Mouse (Mus musculus) hindbrain, embryonic 11.5 days (tissue): ENCODE measurements around the gene Ccdc13. TPM values are rescaled to one million over a fixed set of nuclear protein-coding genes. Genes with fewer than 3 reads are reported as not detected.

Experiments
- ATAC-seq: fragments of 200-750 bp; cut with Nextera tagmentation; 2 replicates; pipeline ENCODE4 v1.8.0; 2017; ENCODE audit warnings: mild to moderate bottlenecking, moderate TSS enrichment, moderate library complexity; ENCODE audit not compliant: low FRiP score
- DNase-seq: peaks from one replicate; pipeline ENCODE4 v3.0.0-alpha.2; 2015; ENCODE audit warnings: low spot score
- H3K27ac ChIP-seq: fragments of 300-500 bp; sonication (generic); 2 replicates; pipeline ENCODE4 v1.5.1; 2014; ENCODE audit warnings: mild to moderate bottlenecking, low read depth, low read length
- H3K27me3 ChIP-seq: fragments of 300-500 bp; sonication (generic); 2 replicates; pipeline ENCODE4 v1.6.1; 2014; ENCODE audit warnings: mild to moderate bottlenecking, low read length, moderate library complexity, mixed read lengths; ENCODE audit not compliant: control insufficient read depth, insufficient read depth
- H3K36me3 ChIP-seq: fragments of 300-500 bp; sonication (generic); 2 replicates; pipeline ENCODE4 v1.6.1; 2014; ENCODE audit warnings: mild to moderate bottlenecking, low read length, moderate library complexity, mixed read lengths; ENCODE audit not compliant: control insufficient read depth, insufficient read depth
- H3K4me1 ChIP-seq: fragments of 300-500 bp; sonication (generic); replicated peaks from 2 replicates; pipeline ENCODE4 v1.6.1; 2014; ENCODE audit warnings: low read length, mixed read lengths; ENCODE audit not compliant: control insufficient read depth, insufficient read depth
- H3K4me2 ChIP-seq: fragments of 300-500 bp; sonication (generic); replicated peaks from 2 replicates; pipeline ENCODE4 v1.6.1; 2014; ENCODE audit warnings: mild to moderate bottlenecking, low read depth, low read length
- H3K4me3 ChIP-seq: fragments of 300-500 bp; sonication (generic); 2 replicates; pipeline ENCODE4 v1.5.1; 2014; ENCODE audit warnings: low read depth, low read length
- H3K9ac ChIP-seq: fragments of 300-500 bp; sonication (generic); 2 replicates; pipeline ENCODE4 v1.6.1; 2014; ENCODE audit warnings: low read depth, low read length
- H3K9me3 ChIP-seq: fragments of 300-500 bp; sonication (generic); 2 replicates; pipeline ENCODE4 v1.6.1; 2016; ENCODE audit warnings: low read length; ENCODE audit not compliant: control insufficient read depth
- WGBS: fragments of 180-500 bp; shearing (Covaris S2); extraction: QIAGEN DNeasy Blood & Tissue Kit; methylation state at CpG from one replicate; pipeline ENCODE4 v1.1.7; 2014; 5-methylcytosine and 5-hydroxymethylcytosine counted together
- polyA plus RNA-seq: library from polyadenylated mRNA; unstranded; fragments of >200 nt; fragmentation: Nextera tagmentation; extraction: Ambion mirVana; gene quantifications from 2 replicates; pipeline ENCODE4 v1.2.1, GENCODE M21; 2014

Gene Ccdc13
- polyA plus RNA-seq, 1 experiment from 2014 or later: 2.4 TPM

DNA sequence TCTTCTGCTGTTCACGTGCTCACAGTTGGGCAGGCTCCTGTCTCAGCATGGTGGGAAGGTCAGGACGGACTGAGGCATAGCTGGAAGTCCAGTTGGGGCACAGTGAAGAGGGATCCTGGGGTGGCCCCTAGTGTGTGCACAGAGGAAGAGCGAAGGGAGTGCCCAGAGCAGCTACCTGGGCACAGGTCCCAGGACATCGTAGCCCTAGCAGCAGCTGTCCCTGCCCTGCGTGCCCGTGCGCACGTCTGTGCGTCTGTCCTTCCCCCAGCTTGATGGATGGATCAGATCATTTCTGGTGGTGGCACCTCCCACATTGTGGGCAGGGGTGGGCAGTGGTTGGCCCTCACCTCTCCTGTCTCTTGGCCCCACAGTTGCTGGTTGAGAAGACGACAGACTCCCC is 77.0 kb downstream of the Ccdc13 start:
- H3K4me1 ChIP-seq: peaks cover 16% of the 10 kb centered on the region
- 86% methylated on average over 10 of the region's 10 CpGs for WGBS
- no peak overlapping the region for H3K9ac ChIP-seq
- H3K4me3 ChIP-seq: no peak overlapping the region
- no peaks in the 10 kb centered on the region for H3K9me3 ChIP-seq
- H3K36me3 ChIP-seq: peaks cover 5% of the 10 kb centered on the region
- DNase-seq (no peak), ATAC-seq (no peak)
- H3K27ac ChIP-seq: no peak overlapping the region
- no peaks in the 10 kb centered on the region for H3K27me3 ChIP-seq
- no peak overlapping the region for H3K4me2 ChIP-seq

DNA sequence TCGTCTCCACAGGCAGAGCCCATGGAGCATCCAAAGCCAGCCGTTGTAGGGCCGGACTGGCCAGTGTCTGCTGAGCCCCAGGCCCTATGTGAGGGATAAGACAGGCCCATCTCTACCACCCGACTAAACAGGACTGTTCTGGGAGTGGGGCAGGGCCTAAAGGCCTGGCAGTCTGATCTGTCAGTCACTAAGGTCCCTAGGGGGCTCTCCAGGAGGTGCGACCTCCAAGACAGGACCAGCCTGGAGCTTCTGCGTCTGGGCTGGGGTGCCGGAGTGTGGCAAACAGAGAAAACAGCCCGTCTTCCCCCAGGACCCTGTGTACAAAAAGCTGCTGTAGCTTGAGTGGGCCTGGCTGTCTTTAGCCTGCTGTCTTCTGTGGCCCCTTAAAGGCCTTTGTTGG is 77.5 kb downstream of the Ccdc13 start:
- DNase-seq: no peak
- no peak overlapping the region for H3K27ac ChIP-seq
- no peak for ATAC-seq
- peaks cover 16% of the 10 kb centered on the region for H3K4me1 ChIP-seq
- H3K4me2 ChIP-seq: no peak overlapping the region
- 65% methylated on average over 8 of the region's 8 CpGs for WGBS
- peaks cover 5% of the 10 kb centered on the region; the same call in 1 of the 2 replicates for H3K36me3 ChIP-seq
- no peak overlapping the region for H3K4me3 ChIP-seq
- H3K9me3 ChIP-seq: no peaks in the 10 kb centered on the region
- H3K27me3 ChIP-seq: no peaks in the 10 kb centered on the region
- H3K9ac ChIP-seq: no peak overlapping the region

DNA sequence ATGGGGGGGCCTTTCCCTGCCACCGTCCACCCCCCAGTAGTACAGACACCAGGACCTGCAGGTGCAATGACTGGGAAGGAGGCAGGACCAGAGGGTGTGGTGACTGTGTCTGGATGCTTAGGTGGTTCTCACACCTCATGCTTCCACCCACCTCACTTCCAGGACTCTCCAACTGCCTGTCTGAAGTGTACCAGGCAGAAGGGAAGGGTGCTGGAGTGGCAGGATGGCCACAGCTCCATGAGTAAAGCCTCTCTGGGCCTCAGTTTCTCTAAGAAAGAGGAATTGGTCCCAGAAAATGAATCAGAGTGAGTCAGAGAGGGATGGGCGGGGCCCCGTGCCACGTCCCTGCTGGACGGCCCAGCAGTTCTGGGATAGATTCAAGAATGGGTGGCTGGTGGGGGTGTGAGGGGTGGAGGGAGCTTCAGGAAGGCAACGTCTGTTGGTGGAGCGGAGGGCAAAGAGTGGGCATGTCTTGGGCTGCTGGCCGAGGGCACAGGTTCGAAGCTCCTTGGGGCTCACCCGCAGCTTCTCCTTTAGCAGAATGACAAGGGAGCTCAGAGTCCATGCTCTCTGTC is 78.1 kb downstream of the Ccdc13 start:
- Histone ChIP-seq H3K9me3 (no peaks in the 10 kb centered on the region), H3K4me2 (peak overlapping the region; percentile 94), H3K9ac (peak overlapping the region; percentile 81), H3K27ac (no peak overlapping the region), H3K4me1 (peaks cover 16% of the 10 kb centered on the region), H3K36me3 (peaks cover 5% of the 10 kb centered on the region; the same call in 1 of the 2 replicates), H3K4me3 (peak overlapping the region; percentile 78; the same call in 1 of the 2 replicates), H3K27me3 (no peaks in the 10 kb centered on the region)
- DNase-seq (no peak), ATAC-seq (no peak)
- WGBS: 60% methylated on average over 10 of the region's 10 CpGs

GRCm38 (mm10) chr9:121760271-121761090 is 78.8 kb downstream of the Ccdc13 start:
- DNase-seq (peak; percentile 82), ATAC-seq (peak; percentile 65)
- WGBS: under 1% methylated on average over 42 of the region's 43 CpGs
- no peaks in the 10 kb centered on the region for H3K9me3 ChIP-seq
- H3K27me3 ChIP-seq: no peaks in the 10 kb centered on the region
- peak overlapping the region; percentile 81 for H3K9ac ChIP-seq
- H3K4me1 ChIP-seq: peaks cover 16% of the 10 kb centered on the region
- peak overlapping the region; percentile 94 for H3K4me2 ChIP-seq
- H3K27ac ChIP-seq: peak overlapping the region; percentile 92
- H3K36me3 ChIP-seq: peaks cover 5% of the 10 kb centered on the region; the same call in 1 of the 2 replicates
- H3K4me3 ChIP-seq: peak overlapping the region; percentile 78

- under 1% methylated on average over 77 of the region's 97 CpGs for WGBS
Observed at GRCm38 (mm10) chr9:121759091-121760081, 79.9 kb downstream of the Ccdc13 start, which contains the start of gene Zfp651. Gene Zfp651, plus strand, starts transcription at chr9:121759330.

GRCm38 (mm10) chr9:121757835-121758814 is 81.1 kb downstream of the Ccdc13 start:
- WGBS: 43% methylated on average over 10 of the region's 10 CpGs
- peaks cover 7% of the 10 kb centered on the region; the same call in 1 of the 2 replicates for H3K36me3 ChIP-seq

More at GRCm38 (mm10) chr9:121759091-121760081, 79.9 kb downstream of the Ccdc13 start, which contains the start of gene Zfp651:
- H3K27me3 ChIP-seq: no peaks in the 10 kb centered on the region
- peak within 1 kb of the TSS; percentile 94 for H3K4me2 ChIP-seq
- ATAC-seq (peak; percentile 87), DNase-seq (peak; percentile 86)
- peaks cover 16% of the 10 kb centered on the region for H3K4me1 ChIP-seq
- H3K36me3 ChIP-seq: peaks cover 7% of the 10 kb centered on the region; the same call in 1 of the 2 replicates
- H3K27ac ChIP-seq: peak within 1 kb of the TSS; percentile 92
- H3K4me3 ChIP-seq: peak within 1 kb of the TSS; percentile 78
- H3K9ac ChIP-seq: peak within 1 kb of the TSS; percentile 81
- H3K9me3 ChIP-seq: no peaks in the 10 kb centered on the region

GRCm38 (mm10) chr9:121757432-121757831 is 81.8 kb downstream of the Ccdc13 start:
- 68% methylated on average over 3 of the region's 3 CpGs for WGBS
- no peaks in the 10 kb centered on the region for H3K27me3 ChIP-seq
- 0 out of 2 replicates have a peak overlapping the region, but pooled peaks have one; percentile 24 for H3K27ac ChIP-seq
- H3K4me2 ChIP-seq: no peak overlapping the region
- H3K4me1 ChIP-seq: peaks cover 16% of the 10 kb centered on the region
- no peaks in the 10 kb centered on the region for H3K9me3 ChIP-seq
- no peak overlapping the region for H3K9ac ChIP-seq
- peaks cover 2% of the 10 kb centered on the region; the same call in 1 of the 2 replicates for H3K36me3 ChIP-seq
- no peak overlapping the region for H3K4me3 ChIP-seq
- ATAC-seq (no peak), DNase-seq (peak; percentile 22)

More at GRCm38 (mm10) chr9:121757835-121758814, 81.1 kb downstream of the Ccdc13 start:
- ATAC-seq (no peak), DNase-seq (peak; percentile 44)
- H3K4me1 ChIP-seq: peaks cover 16% of the 10 kb centered on the region
- H3K4me3 ChIP-seq: peak overlapping the region; percentile 78
- no peaks in the 10 kb centered on the region for H3K27me3 ChIP-seq
- H3K27ac ChIP-seq: peak overlapping the region; percentile 24; the same call in 1 of the 2 replicates
- peak overlapping the region; percentile 94 for H3K4me2 ChIP-seq
- H3K9me3 ChIP-seq: no peaks in the 10 kb centered on the region
- H3K9ac ChIP-seq: peak overlapping the region; percentile 81
